Mouse (Mus musculus) A20 (cell line): Measurements from ENCODE around the gene Tyk2.
A peak's percentile ranks its signal among the peaks of the same experiment; 100 is the strongest.

ENCODE experiments used
- DNase-seq: peaks from one replicate; pipeline ENCODE4 v3.0.0-alpha.2; 2011; ENCODE audit warnings: low read depth, low spot score

Gene Tyk2

GRCm38 (mm10) chr9:21149654-21150419 lies 18.8 kb upstream of the Tyk2 start, which contains the start of gene Cdc37:
Gene Cdc37 (minus strand): TSS chr9:21149982.
- peak; percentile 90 for DNase-seq

- no peak for DNase-seq
Measured at GRCm38 (mm10) chr9:21149077-21149653, 18.1 kb upstream of the Tyk2 start.

GRCm38 (mm10) chr9:21148427-21148826 lies 17.4 kb upstream of the Tyk2 start:
- no peak for DNase-seq

- DNase-seq: peak; percentile 63
Measured at GRCm38 (mm10) chr9:21146722-21147121, 15.7 kb upstream of the Tyk2 start.

- no peak for DNase-seq
Measured at GRCm38 (mm10) chr9:21145431-21145830, 14.4 kb upstream of the Tyk2 start.

GRCm38 (mm10) chr9:21144361-21144760 lies 13.3 kb upstream of the Tyk2 start:
- DNase-seq: no peak

- no peak for DNase-seq
Measured at GRCm38 (mm10) chr9:21141922-21142321, 10.9 kb upstream of the Tyk2 start.

- no peak for DNase-seq
Measured at GRCm38 (mm10) chr9:21138386-21138785, 7.3 kb upstream of the Tyk2 start.

GRCm38 (mm10) chr9:21137229-21137628 lies 6.2 kb upstream of the Tyk2 start:
- DNase-seq: peak; percentile 66

GRCm38 (mm10) chr9:21136401-21136800 lies 5.4 kb upstream of the Tyk2 start:
- DNase-seq: peak; percentile 46

- DNase-seq: peak; percentile 65
Measured at GRCm38 (mm10) chr9:21135941-21136381, 4.9 kb upstream of the Tyk2 start.

- peak; percentile 37 for DNase-seq
Measured at GRCm38 (mm10) chr9:21135329-21135890, 4.4 kb upstream of the Tyk2 start.

GRCm38 (mm10) chr9:21134595-21135328 lies 3.7 kb upstream of the Tyk2 start:
- peak; percentile 25 for DNase-seq

- DNase-seq: peak; percentile 44
Measured at GRCm38 (mm10) chr9:21133064-21133707, 2.1 kb upstream of the Tyk2 start.

GRCm38 (mm10) chr9:21132102-21132775 lies 1.2 kb upstream of the Tyk2 start:
- peak; percentile 49 for DNase-seq

- peak; percentile 37 for DNase-seq
Measured at GRCm38 (mm10) chr9:21126259-21126627, 4.8 kb downstream of the Tyk2 start.

- peak; percentile 71 for DNase-seq
Measured at GRCm38 (mm10) chr9:21125502-21126258, 5.4 kb downstream of the Tyk2 start.

- no peak for DNase-seq
Measured at GRCm38 (mm10) chr9:21124837-21125236, 6.2 kb downstream of the Tyk2 start.

GRCm38 (mm10) chr9:21121483-21121882 lies 9.6 kb downstream of the Tyk2 start:
- DNase-seq: no peak

GRCm38 (mm10) chr9:21117073-21117472 lies 14.0 kb downstream of the Tyk2 start:
- DNase-seq: no peak
